Mouse (Mus musculus) MEL (cell line): ENCODE results near the gene Dpep2nb. TPM values are rescaled to one million over a fixed set of nuclear protein-coding genes. Genes with fewer than 3 reads are reported as not detected.

Experiments used
- DNase-seq: peaks from one replicate; pipeline ENCODE4 v3.0.0; 2011; ENCODE audit warnings: low read depth, low spot score
- H3K27ac ChIP-seq: 2 replicates; pipeline ENCODE4 v1.5.1; 2012; ENCODE audit warnings: low read depth, mild to moderate bottlenecking, control low read depth, low read length, moderate library complexity; ENCODE audit not compliant: control insufficient read depth
- H3K27me3 ChIP-seq, 2 experiments: fragments of 150-350 bp in 1 of 2; sonication (generic) in 1 of 2; 2 replicates each; pipeline ENCODE4 v1.6.1; 2012; ENCODE audit warnings: low read length in 2 of 2, mild to moderate bottlenecking in 2 of 2, improper control_type of control experiment in 1 of 2, moderate library complexity in 1 of 2; ENCODE audit not compliant: insufficient read depth in 2 of 2, control insufficient read depth in 1 of 2
- H3K36me3 ChIP-seq, 2 experiments: 2 replicates each; pipeline ENCODE4 v1.6.1; 2012 to 2014; ENCODE audit warnings: low read length in 2 of 2, improper control_type of control experiment in 1 of 2, inconsistent platforms in 1 of 2, mild to moderate bottlenecking in 1 of 2; ENCODE audit not compliant: insufficient read depth in 2 of 2, control insufficient read depth in 1 of 2
- H3K4me1 ChIP-seq, 2 experiments: fragments of 150-350 bp in 1 of 2; sonication (generic) in 1 of 2; 2 replicates each; pipeline ENCODE4 v1.6.1; 2012; ENCODE audit warnings: low read length in 2 of 2, improper control_type of control experiment in 1 of 2, mild to moderate bottlenecking in 1 of 2; ENCODE audit not compliant: insufficient read depth in 2 of 2, control insufficient read depth in 1 of 2
- H3K4me3 ChIP-seq, 2 experiments: fragments of 150-350 bp in 1 of 2; sonication (generic) in 1 of 2; 2 replicates each; pipeline ENCODE4 v1.5.1; 2012; ENCODE audit warnings: low read depth in 2 of 2, low read length in 2 of 2, mild to moderate bottlenecking in 2 of 2, moderate library complexity in 2 of 2, control low read depth in 1 of 2, improper control_type of control experiment in 1 of 2; ENCODE audit not compliant: control insufficient read depth in 1 of 2, insufficient read depth in 1 of 2
- H3K79me2 ChIP-seq: 2 replicates; pipeline ENCODE4 v1.6.1; 2012; ENCODE audit warnings: mild to moderate bottlenecking, low read length, moderate library complexity; ENCODE audit not compliant: control insufficient read depth, poor library complexity, insufficient read depth
- H3K9ac ChIP-seq: 2 replicates; pipeline ENCODE4 v1.6.1; 2012; ENCODE audit warnings: low read depth, mild to moderate bottlenecking, control low read depth, low read length, moderate library complexity; ENCODE audit not compliant: control insufficient read depth, poor library complexity, severe bottlenecking
- H3K9me3 ChIP-seq: fragments of 150-350 bp; sonication (generic); replicated peaks from 2 replicates; pipeline ENCODE4 v1.6.1; 2012; ENCODE audit warnings: mild to moderate bottlenecking, low read length, improper control_type of control experiment, moderate library complexity; ENCODE audit not compliant: insufficient read depth
- CTCF ChIP-seq, 3 experiments: IDR thresholded peaks in 2 of 3; conservative IDR thresholded peaks in 1 of 3; 2 replicates each; pipeline ENCODE4 v1.5.1; 2011 to 2012; ENCODE audit warnings: low read length in 3 of 3, low read depth in 2 of 3, mild to moderate bottlenecking in 2 of 3, improper control_type of control experiment in 1 of 3, inconsistent platforms in 1 of 3, mixed read lengths in 1 of 3, moderate library complexity in 1 of 3; ENCODE audit not compliant: control insufficient read depth in 1 of 3, insufficient read depth in 1 of 3, poor library complexity in 1 of 3, severe bottlenecking in 1 of 3
- MYC ChIP-seq: IDR thresholded peaks from 2 replicates; pipeline ENCODE4 v1.6.1; 2011; ENCODE audit warnings: low read depth, mild to moderate bottlenecking, low read length, improper control_type of control experiment, moderate library complexity
- NELFE ChIP-seq: IDR thresholded peaks from 2 replicates; pipeline ENCODE4 v1.6.1; 2011; ENCODE audit warnings: low read depth, low read length, improper control_type of control experiment
- NRF1 ChIP-seq: IDR thresholded peaks from 2 replicates; pipeline ENCODE4 v1.6.1; 2014; ENCODE audit warnings: low read depth, mild to moderate bottlenecking, inconsistent platforms, low read length, improper control_type of control experiment, moderate library complexity; ENCODE audit not compliant: poor library complexity, insufficient read depth, severe bottlenecking
- POLR2AphosphoS5 ChIP-seq: IDR thresholded peaks from 2 replicates; pipeline ENCODE4 v1.6.1; 2012; ENCODE audit warnings: low read depth, borderline replicate concordance, mild to moderate bottlenecking, inconsistent platforms, low read length, moderate library complexity, mixed read lengths
- SMC3 ChIP-seq: IDR thresholded peaks from 2 replicates; pipeline ENCODE4 v1.6.1; 2011; ENCODE audit warnings: low read depth, low read length, improper control_type of control experiment
- TBP ChIP-seq: IDR thresholded peaks from 2 replicates; pipeline ENCODE4 v1.8.0; 2011; ENCODE audit warnings: low read depth, low read length, improper control_type of control experiment
- ZMIZ1 ChIP-seq: IDR thresholded peaks from 2 replicates; pipeline ENCODE4 v1.6.1; 2012; ENCODE audit warnings: low read depth, mild to moderate bottlenecking, inconsistent platforms, low read length, improper control_type of control experiment, moderate library complexity
- polyA plus RNA-seq, 2 experiments: library from polyadenylated mRNA; stranded (reverse) in 1 of 2; unstranded in 1 of 2; fragments of >175 nt in 1 of 2; fragments of >200 nt in 1 of 2; gene quantifications; 2 replicates each; pipeline versions ENCODE4 v1.2.1 to v1.2.4; 2012; ENCODE audit warnings: low replicate concordance in 2 of 2, low read depth in 1 of 2; ENCODE audit not compliant: insufficient read length in 2 of 2, insufficient read depth in 1 of 2, missing spikeins in 1 of 2
- total RNA-seq: library from RNA; depleted of rRNA; stranded (reverse); fragments of 300-350 nt; gene quantifications from 2 replicates; pipeline ENCODE4 v1.2.3, GENCODE M21; 2012

Dpep2nb gene
- total and polyA plus RNA-seq, 3 experiments, result 0.14 TPM; not detected in 2

GRCm38 (mm10) chr8:105979325-105979724, 26.4 kb downstream of the Dpep2nb start, which contains the start of gene Dpep3:
Gene Dpep3 (minus strand): TSS chr8:105979429.
- no peaks in the 10 kb centered on the region for H3K79me2 ChIP-seq
- peaks cover 0 to 5% of the 10 kb centered on the region in 2 experiments; a peak in 2 of 4 replicates for H3K36me3 ChIP-seq
- H3K9ac ChIP-seq, result no peak within 1 kb of the TSS
- no peak within 1 kb of the TSS for H3K27ac ChIP-seq
- H3K4me3 ChIP-seq, result no peak within 1 kb of the TSS
- peaks cover 3 to 10% of the 10 kb centered on the region in 2 experiments; a peak in 3 of 4 replicates for H3K4me1 ChIP-seq
- no peaks in the 10 kb centered on the region for H3K27me3 ChIP-seq
- DNase-seq, result no peak
- TF ChIP-seq CTCF (IDR thresholded peaks at IDR 0.05 in 2 of 3, conservative IDR thresholded peaks at IDR 0.05 in 1 of 3; ENCODE audit: control insufficient read depth in 1 of 3, insufficient read depth in 1 of 3, low read depth in 2 of 3, low read length in 3 of 3, poor library complexity in 1 of 3, severe bottlenecking in 1 of 3) (peak in 2 of 3 experiments; percentile 41 to 52; a peak in 4 of 6 replicates), NRF1 (no peak)
- no peaks in the 10 kb centered on the region for H3K9me3 ChIP-seq

DNA sequence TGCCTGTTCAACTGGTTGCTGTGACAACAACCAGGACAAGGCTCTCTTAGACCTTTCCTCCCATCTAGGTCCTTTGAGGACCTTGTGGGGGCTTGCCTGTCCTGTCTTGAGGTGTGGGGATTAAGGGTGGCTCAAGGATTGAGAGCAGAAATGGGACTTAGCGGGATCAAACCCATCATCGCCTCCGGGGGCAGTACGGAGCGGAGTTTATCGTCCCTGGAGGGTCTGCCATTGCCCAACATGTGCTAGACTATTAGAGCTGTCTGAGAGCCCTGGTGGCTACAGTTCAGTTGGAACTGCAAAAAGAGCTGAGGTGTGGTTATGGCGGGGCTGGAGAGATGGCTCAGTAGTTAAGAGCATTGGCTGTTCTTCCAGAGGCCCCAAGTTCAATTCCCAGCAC, 30.4 kb downstream of the Dpep2nb start:
- DNase-seq, result peak; percentile 46
- no peaks in the 10 kb centered on the region for H3K9me3 ChIP-seq
- no peaks in the 10 kb centered on the region for H3K27me3 ChIP-seq
- TF ChIP-seq SMC3, result 0 out of 2 replicates have a peak, but pooled peaks have one; percentile 6
- no peak for TF ChIP-seq POLR2AphosphoS5
- TF ChIP-seq CTCF (IDR thresholded peaks at IDR 0.05 in 2 of 3, conservative IDR thresholded peaks at IDR 0.05 in 1 of 3; ENCODE audit: control insufficient read depth in 1 of 3, insufficient read depth in 1 of 3, low read depth in 2 of 3, low read length in 3 of 3, poor library complexity in 1 of 3, severe bottlenecking in 1 of 3), result peak; percentile 14 to 49 (median 30); a peak in 5 of 6 replicates
- TF ChIP-seq MYC, result no peak
- no peak overlapping the region for H3K9ac ChIP-seq
- no peaks in the 10 kb centered on the region for H3K79me2 ChIP-seq
- H3K4me1 ChIP-seq, result no peaks in the 10 kb centered on the region
- no peaks in the 10 kb centered on the region for H3K36me3 ChIP-seq
- no peak overlapping the region for H3K4me3 ChIP-seq
- H3K27ac ChIP-seq, result no peak overlapping the region

- Histone ChIP-seq H3K4me1 (peaks cover 2 to 6% of the 10 kb centered on the region in 2 experiments; a peak in 2 of 4 replicates), H3K79me2 (no peaks in the 10 kb centered on the region), H3K27ac (no peak overlapping the region), H3K9ac (no peak overlapping the region), H3K27me3 (no peaks in the 10 kb centered on the region), H3K36me3 (0 out of 4 replicates have a peak, but pooled peaks cover 0 to 3% of the 10 kb centered on the region in 2 experiments), H3K9me3 (no peaks in the 10 kb centered on the region), H3K4me3 (no peak overlapping the region)
- TF ChIP-seq NELFE (no peak), ZMIZ1 (no peak), TBP (peak; percentile 68)
- DNase-seq, result no peak
Measured at GRCm38 (mm10) chr8:105971019-105971720, 34.6 kb downstream of the Dpep2nb start.
